Comparison of ENCODE assay signal across 8 mouse cellular contexts in genomic region chr13:23586099-23586939, GRCm38 (mm10). TPM values are rescaled to one million over a fixed set of nuclear protein-coding genes. Genes with fewer than 3 reads are reported as not detected.
DNase-seq lines count a peak whose midpoint lies in the region; ATAC-seq and TF ChIP-seq lines count a peak whose summit lies in the region.

No protein-coding gene starts in this region.

- TF ChIP-seq POLR2A in olfactory bulb, adult 2 months (IDR thresholded peaks at IDR 0.05; ENCODE audit: insufficient read depth, low read depth, low read length) = no peak

- peak overlapping the region; percentile 65 for H3K4me2 ChIP-seq in embryonic facial prominence, embryonic 14.5 days (ENCODE audit: low read depth, low read length)
- peak overlapping the region; percentile 76 for H3K4me2 ChIP-seq in limb, embryonic 12.5 days

- intact Hi-C loops in heart, postnatal 14 days (cut with DNase I) = loop anchor here (5.0 to 10.0 kb wide), 2 partner anchors 36 to 1832 kb away; partner anchors contain the start of genes Hist1h1e, Hist1h2ak, Hist1h2be and Hist1h2bn

- H3K9ac ChIP-seq in embryonic facial prominence, embryonic 14.5 days (ENCODE audit: low read depth, low read length) = peak overlapping the region; percentile 66
- H3K9ac ChIP-seq in limb, embryonic 12.5 days (replicated peaks) = peak overlapping the region; percentile 38

- peak overlapping the region; percentile 36 for H3ac ChIP-seq in C2C12 (ENCODE audit: control insufficient read depth, insufficient read length, low read depth)

- H3K27me3 ChIP-seq in heart, embryonic 10.5 days (ENCODE audit: insufficient read depth, poor library complexity, severe bottlenecking) = no peaks in the 10 kb centered on the region
- H3K27me3 ChIP-seq in C2C12 (ENCODE audit: control insufficient read depth, insufficient read depth, insufficient read length) = no peaks in the 10 kb centered on the region
- H3K27me3 ChIP-seq in embryonic facial prominence, embryonic 14.5 days (replicated peaks; ENCODE audit: control insufficient read depth, insufficient read depth, low read length) = no peaks in the 10 kb centered on the region
- no peaks in the 10 kb centered on the region for H3K27me3 ChIP-seq in limb, embryonic 12.5 days

- no peaks in the 10 kb centered on the region for H3K36me3 ChIP-seq in heart, embryonic 10.5 days
- no peaks in the 10 kb centered on the region for H3K36me3 ChIP-seq in C2C12 (ENCODE audit: control insufficient read depth, insufficient read depth)
- H3K36me3 ChIP-seq in embryonic facial prominence, embryonic 14.5 days (ENCODE audit: control insufficient read depth, insufficient read depth, low read length) = no peaks in the 10 kb centered on the region
- H3K36me3 ChIP-seq in limb, embryonic 12.5 days = no peaks in the 10 kb centered on the region

- TF ChIP-seq CTCF in C2C12 (IDR thresholded peaks at IDR 0.05; ENCODE audit: control insufficient read depth, insufficient read depth, insufficient read length) = no peak
- no peak for TF ChIP-seq CTCF in olfactory bulb, adult 2 months (IDR thresholded peaks at IDR 0.05; ENCODE audit: insufficient read depth, low read depth, low read length)

- no peaks in the 10 kb centered on the region for H3K9me3 ChIP-seq in heart, embryonic 10.5 days
- no peaks in the 10 kb centered on the region for H3K9me3 ChIP-seq in embryonic facial prominence, embryonic 14.5 days (ENCODE audit: control insufficient read depth, low read length)
- no peaks in the 10 kb centered on the region for H3K9me3 ChIP-seq in limb, embryonic 12.5 days

- peak overlapping the region; percentile 59 for H3K4me3 ChIP-seq in heart, embryonic 10.5 days
- no peak overlapping the region for H3K4me3 ChIP-seq in C2C12 (ENCODE audit: insufficient read depth, poor library complexity, severe bottlenecking)
- H3K4me3 ChIP-seq in embryonic facial prominence, embryonic 14.5 days (ENCODE audit: low read depth, low read length) = peak overlapping the region; percentile 45
- H3K4me3 ChIP-seq in limb, embryonic 12.5 days (replicated peaks) = peak overlapping the region; percentile 44
- H3K4me3 ChIP-seq in olfactory bulb, adult 2 months (ENCODE audit: insufficient read depth, low read depth, low read length) = peak overlapping the region; percentile 13; the same call in 1 of the 2 replicates

- peak overlapping the region; percentile 93 for H3K27ac ChIP-seq in heart, embryonic 10.5 days
- peak overlapping the region; percentile 93 for H3K27ac ChIP-seq in embryonic facial prominence, embryonic 14.5 days (replicated peaks; ENCODE audit: low read depth, low read length)
- peak overlapping the region; percentile 97 for H3K27ac ChIP-seq in limb, embryonic 12.5 days
- no peak overlapping the region for H3K27ac ChIP-seq in olfactory bulb, adult 2 months (ENCODE audit: insufficient read depth, low read depth, low read length)

- DNase-seq in heart, embryonic 10.5 days (ENCODE audit: low spot score) = no peak
- DNase-seq in heart, postnatal 14 days = no peak
- DNase-seq in embryonic facial prominence, embryonic 14.5 days (ENCODE audit: low spot score) = peak; percentile 24
- no peak for DNase-seq in frontal cortex, postnatal 10 days (ENCODE audit: low spot score in 2 of 2)
- no peak for DNase-seq in adrenal gland, postnatal 14 days

- ATAC-seq in embryonic facial prominence, embryonic 14.5 days (ENCODE audit: low read depth) = no peak
- no peak for ATAC-seq in limb, embryonic 12.5 days (ENCODE audit: insufficient number of reproducible peaks, insufficient read depth, low FRiP score, low TSS enrichment, low read depth)

- no peaks in the 10 kb centered on the region for H3K79me3 ChIP-seq in C2C12 (ENCODE audit: low read depth)

- no peaks in the 10 kb centered on the region for H3K79me2 ChIP-seq in C2C12 (ENCODE audit: control insufficient read depth, insufficient read depth)

- WGBS in heart, embryonic 10.5 days = 4% methylated on average over 22 of the region's 22 CpGs
- 2% methylated on average over 21 of the region's 22 CpGs for WGBS in embryonic facial prominence, embryonic 14.5 days
- 2% methylated on average over 22 of the region's 22 CpGs for WGBS in limb, embryonic 12.5 days
- 1% methylated on average over 22 of the region's 22 CpGs for WGBS in olfactory bulb, adult 2 months

- H3K4me1 ChIP-seq in heart, embryonic 10.5 days = peaks cover 17% of the 10 kb centered on the region
- H3K4me1 ChIP-seq in embryonic facial prominence, embryonic 14.5 days (ENCODE audit: control insufficient read depth, insufficient read depth, low read length) = peaks cover 23% of the 10 kb centered on the region; the same call in 1 of the 2 replicates
- H3K4me1 ChIP-seq in limb, embryonic 12.5 days (replicated peaks) = peaks cover 31% of the 10 kb centered on the region
- H3K4me1 ChIP-seq in olfactory bulb, adult 2 months (ENCODE audit: control insufficient read depth, insufficient read depth, low read length) = peaks cover 3% of the 10 kb centered on the region; the same call in 1 of the 2 replicates

TF ChIP-seq in C2C12, 6 proteins besides CTCF, POLR2A, EP300 and RAD21:
- no peak for TF ChIP-seq MAX (IDR thresholded peaks at IDR 0.05)
- no peak for TF ChIP-seq MYOD1 (IDR thresholded peaks at IDR 0.05; ENCODE audit: control insufficient read depth, insufficient read length, low read depth)
- TF ChIP-seq MYOG (IDR thresholded peaks at IDR 0.05; ENCODE audit: control insufficient read depth, extremely low read depth, insufficient read length) = no peak
- no peak for TF ChIP-seq USF1 (IDR thresholded peaks at IDR 0.05; ENCODE audit: low read depth)
- no peak for TF ChIP-seq CEBPB (IDR thresholded peaks at IDR 0.05; ENCODE audit: low read depth)
- TF ChIP-seq FOSL1 (IDR thresholded peaks at IDR 0.05; ENCODE audit: insufficient read depth, low read length, poor library complexity, severe bottlenecking) = no peak

RNA-seq across cellular contexts. Expression of gene Hist1h4d, which starts 4.9 kb away (rescaled TPM):
- 41.9 and 60.3 TPM in 2 replicates for polyA plus RNA-seq in heart, embryonic 10.5 days (2016; fragmentation: Nextera tagmentation; extraction: Ambion mirVana)
- 100 to 1,000 TPM in 1 of 2 experiments, 10 to 100 TPM in 1; 92.0 to 119 TPM for total RNA-seq in heart, postnatal 14 days (2021)
- 2.8 TPM for polyA plus RNA-seq in C2C12 (2012; fragmentation: generic; extraction: Trizol)
- 74.5 and 84.0 TPM in 2 replicates for polyA plus RNA-seq in embryonic facial prominence, embryonic 14.5 days (2014; fragmentation: Nextera tagmentation; extraction: Ambion mirVana)
- polyA plus RNA-seq in limb, embryonic 12.5 days (2016; fragmentation: Nextera tagmentation; extraction: Ambion mirVana) = 139 and 158 TPM in 2 replicates
- not detected in 2 replicates for polyA plus RNA-seq in olfactory bulb, adult 2 months (2012; ENCODE audit: insufficient read depth, insufficient read length, low replicate concordance, missing spikeins)
- 250 and 265 TPM in 2 replicates for total RNA-seq in adrenal gland, postnatal 14 days (2021)

RNA-seq across cellular contexts. Expression of gene Hist1h3d, which starts 10.8 kb away (rescaled TPM):
- polyA plus RNA-seq in heart, embryonic 10.5 days (2016; fragmentation: Nextera tagmentation; extraction: Ambion mirVana) = 1.4 and 5.3 TPM in 2 replicates
- total RNA-seq in heart, postnatal 14 days (2021) = 10 to 100 TPM in 1 of 2 experiments, 1 to 10 TPM in 1; 7.8 to 17.6 TPM
- polyA plus RNA-seq in C2C12 (2012; fragmentation: generic; extraction: Trizol) = 1.9 TPM
- 5.2 and 7.2 TPM in 2 replicates for polyA plus RNA-seq in embryonic facial prominence, embryonic 14.5 days (2014; fragmentation: Nextera tagmentation; extraction: Ambion mirVana)
- polyA plus RNA-seq in limb, embryonic 12.5 days (2016; fragmentation: Nextera tagmentation; extraction: Ambion mirVana) = 9.5 and 11.3 TPM in 2 replicates
- polyA plus RNA-seq in olfactory bulb, adult 2 months (2012; ENCODE audit: insufficient read depth, insufficient read length, low replicate concordance, missing spikeins) = not detected in 2 replicates
- 27.2 and 39.2 TPM in 2 replicates for total RNA-seq in adrenal gland, postnatal 14 days (2021)

RNA-seq across cellular contexts. Expression of gene Hist1h2ad, which starts 12.1 kb away (rescaled TPM):
- polyA plus RNA-seq in heart, embryonic 10.5 days (2016; fragmentation: Nextera tagmentation; extraction: Ambion mirVana) = 0.54 and 1.1 TPM in 2 replicates
- total RNA-seq in heart, postnatal 14 days (2021) = 10 to 100 TPM; 15.1 to 24.5 TPM
- polyA plus RNA-seq in C2C12 (2012; fragmentation: generic; extraction: Trizol) = 0.73 TPM
- 1.6 and 2.8 TPM in 2 replicates for polyA plus RNA-seq in embryonic facial prominence, embryonic 14.5 days (2014; fragmentation: Nextera tagmentation; extraction: Ambion mirVana)
- 1.9 and 2.7 TPM in 2 replicates for polyA plus RNA-seq in limb, embryonic 12.5 days (2016; fragmentation: Nextera tagmentation; extraction: Ambion mirVana)
- polyA plus RNA-seq in olfactory bulb, adult 2 months (2012; ENCODE audit: insufficient read depth, insufficient read length, low replicate concordance, missing spikeins) = not detected in 2 replicates
- 12.6 and 14.1 TPM in 2 replicates for total RNA-seq in adrenal gland, postnatal 14 days (2021)

RNA-seq across cellular contexts. Expression of gene Hist1h2bf, which starts 12.3 kb away (rescaled TPM):
- 1.1 and 1.8 TPM in 2 replicates for polyA plus RNA-seq in heart, embryonic 10.5 days (2016; fragmentation: Nextera tagmentation; extraction: Ambion mirVana)
- total RNA-seq in heart, postnatal 14 days (2021) = 10 to 100 TPM; 45.4 to 89.0 TPM
- 4.5 TPM for polyA plus RNA-seq in C2C12 (2012; fragmentation: generic; extraction: Trizol)
- 3.6 and 4.1 TPM in 2 replicates for polyA plus RNA-seq in embryonic facial prominence, embryonic 14.5 days (2014; fragmentation: Nextera tagmentation; extraction: Ambion mirVana)
- 12.5 and 21.2 TPM in 2 replicates for polyA plus RNA-seq in limb, embryonic 12.5 days (2016; fragmentation: Nextera tagmentation; extraction: Ambion mirVana)
- polyA plus RNA-seq in olfactory bulb, adult 2 months (2012; ENCODE audit: insufficient read depth, insufficient read length, low replicate concordance, missing spikeins) = not detected in 2 replicates
- total RNA-seq in adrenal gland, postnatal 14 days (2021) = 127 and 167 TPM in 2 replicates

RNA-seq across cellular contexts. Expression of gene Hist1h2bg, which starts 15.1 kb away (rescaled TPM):
- 2.8 and 4.8 TPM in 2 replicates for polyA plus RNA-seq in heart, embryonic 10.5 days (2016; fragmentation: Nextera tagmentation; extraction: Ambion mirVana)
- total RNA-seq in heart, postnatal 14 days (2021) = 100 to 1,000 TPM; 100 to 175 TPM
- polyA plus RNA-seq in C2C12 (2012; fragmentation: generic; extraction: Trizol) = 9.9 TPM
- 5.1 and 5.3 TPM in 2 replicates for polyA plus RNA-seq in embryonic facial prominence, embryonic 14.5 days (2014; fragmentation: Nextera tagmentation; extraction: Ambion mirVana)
- polyA plus RNA-seq in limb, embryonic 12.5 days (2016; fragmentation: Nextera tagmentation; extraction: Ambion mirVana) = 16.5 and 25.4 TPM in 2 replicates
- polyA plus RNA-seq in olfactory bulb, adult 2 months (2012; ENCODE audit: insufficient read depth, insufficient read length, low replicate concordance, missing spikeins) = not detected in 2 replicates
- 288 and 319 TPM in 2 replicates for total RNA-seq in adrenal gland, postnatal 14 days (2021)

Comparison
In these comparisons a context has a peak if more than half of its experiments do, and no peak if none do; other contexts are left out.
1. RNA of gene Hist1h4d, which starts 4.9 kb away (polyA plus RNA-seq): 139 to 158 TPM in limb, embryonic 12.5 days, 74.5 to 84.0 TPM in embryonic facial prominence, embryonic 14.5 days and 41.9 to 60.3 TPM in heart, embryonic 10.5 days; 2.8 TPM in C2C12 (single experiment) and not detected in olfactory bulb, adult 2 months; every median in the first group is over 10 times any median in the second.